Mouse (Mus musculus): ENCODE data around the gene Mrpl34.
"Not testable (repeated sequence)": the region's sequence is repeated elsewhere in the genome, so short reads cannot be mapped to it uniquely, and the experiment has no call there.

Mrpl34 gene

DNA sequence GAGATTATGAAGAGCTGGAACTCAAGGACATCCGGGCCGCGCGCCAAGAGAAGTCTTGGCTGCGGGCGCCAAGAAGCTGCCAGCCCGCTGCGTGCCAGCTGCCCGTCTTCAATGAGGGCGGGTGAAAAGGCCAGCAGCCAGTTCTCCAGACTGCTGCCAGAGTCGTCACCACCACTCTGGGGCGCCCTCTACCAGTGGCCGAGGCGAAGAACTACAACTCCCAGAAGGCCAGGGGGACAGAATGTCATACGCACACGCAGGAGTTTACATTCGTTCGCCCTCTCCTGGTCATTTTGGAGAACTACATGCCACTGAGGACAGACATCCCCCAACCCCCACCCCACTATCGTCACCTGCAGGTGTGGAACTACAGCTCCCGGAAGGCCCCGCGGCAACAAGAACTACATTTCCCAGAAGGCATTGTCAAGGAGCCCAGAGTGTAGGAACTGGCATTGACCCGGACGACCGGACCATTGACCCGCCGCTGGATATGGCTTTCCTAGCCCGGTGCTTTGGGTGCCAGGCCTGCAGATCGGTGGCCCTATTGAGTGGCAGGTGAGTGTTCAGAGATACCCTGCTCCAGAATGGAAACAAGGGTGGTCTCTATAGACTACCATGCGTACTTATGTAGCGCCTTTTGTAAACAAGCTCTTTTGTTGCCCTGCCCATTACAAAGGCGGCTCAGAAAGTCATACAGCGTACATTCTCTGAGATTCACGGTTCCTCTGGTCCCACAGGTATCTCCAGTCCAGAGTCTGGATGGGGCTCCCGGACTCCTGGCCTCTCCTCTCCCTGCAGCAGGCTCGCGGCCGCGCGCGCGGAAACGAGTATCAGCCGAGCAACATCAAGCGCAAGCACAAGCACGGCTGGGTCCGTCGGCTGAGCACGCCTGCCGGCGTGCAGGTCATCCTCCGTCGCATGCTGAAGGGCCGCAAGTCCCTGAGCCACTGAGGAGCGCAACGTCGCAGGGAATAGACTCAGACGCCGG lies at the start of gene Mrpl34:
Gene Mrpl34 (plus strand): TSS at position 447 of the 988 bp plus-strand sequence.
- DNase-seq (ENCODE audit: low spot score), result peak; percentile 99

DNA sequence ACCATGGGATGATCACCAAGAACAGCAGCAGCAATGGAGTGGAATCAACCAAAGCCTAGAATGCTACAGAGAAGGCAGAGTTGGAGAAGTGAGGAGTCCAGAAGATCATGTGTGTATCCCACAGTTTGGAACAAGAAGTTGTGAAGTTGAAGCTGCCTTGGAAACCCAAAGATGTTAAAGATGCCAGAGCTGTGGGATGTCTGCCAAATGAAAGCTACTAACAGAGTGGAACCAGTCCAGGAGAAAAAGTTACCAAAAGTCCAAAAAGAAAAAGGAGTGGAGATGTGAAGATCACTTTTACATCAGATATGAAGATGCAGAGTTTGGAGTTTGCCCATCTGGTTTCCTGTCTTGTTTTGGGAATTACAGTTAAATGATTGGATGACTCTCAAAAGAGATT lies 42.6 kb upstream of the Mrpl34 start:
- DNase-seq (ENCODE audit: low spot score), result no peak

DNA sequence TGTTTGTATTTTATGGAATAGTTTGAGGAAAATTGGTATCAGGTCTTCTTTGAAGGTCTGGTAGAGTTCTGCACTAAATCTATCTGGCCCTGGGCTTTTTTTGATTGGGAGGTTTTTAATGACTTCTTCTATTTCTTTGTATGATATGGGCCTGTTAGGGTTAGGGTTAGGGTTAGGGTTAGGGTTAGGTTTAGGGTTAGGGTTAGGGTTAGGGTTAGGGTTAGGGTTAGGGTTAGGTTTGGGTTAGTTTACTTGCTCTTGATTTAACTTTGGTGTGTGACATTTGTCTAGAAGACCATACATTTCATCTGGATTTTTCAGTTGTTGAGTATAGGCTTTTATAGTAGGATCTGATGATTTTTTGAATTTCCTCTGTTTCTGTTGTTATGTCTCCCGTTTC lies 31.8 kb upstream of the Mrpl34 start:
- not testable (repeated sequence) for DNase-seq (ENCODE audit: low spot score)

DNA sequence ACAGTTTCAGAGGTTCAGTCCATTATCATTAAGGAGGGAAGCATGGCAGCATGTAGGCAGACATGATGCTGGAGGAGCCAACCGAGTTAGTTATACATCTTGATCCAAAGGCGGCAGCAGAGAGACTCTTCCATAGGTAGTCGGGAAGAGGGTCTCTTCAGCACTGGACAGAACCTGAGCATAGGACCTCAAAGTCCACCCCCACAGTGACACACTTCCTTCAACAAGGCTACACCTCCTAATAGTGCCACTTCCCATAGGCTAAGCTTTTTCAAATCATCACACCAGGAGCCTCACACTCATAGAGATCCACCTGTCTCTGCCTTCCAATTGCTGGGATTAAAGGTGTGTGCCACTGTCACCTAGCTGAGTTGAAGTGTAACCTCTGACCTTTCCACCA lies 27.7 kb upstream of the Mrpl34 start:
- no peak for DNase-seq (ENCODE audit: low spot score)

DNA sequence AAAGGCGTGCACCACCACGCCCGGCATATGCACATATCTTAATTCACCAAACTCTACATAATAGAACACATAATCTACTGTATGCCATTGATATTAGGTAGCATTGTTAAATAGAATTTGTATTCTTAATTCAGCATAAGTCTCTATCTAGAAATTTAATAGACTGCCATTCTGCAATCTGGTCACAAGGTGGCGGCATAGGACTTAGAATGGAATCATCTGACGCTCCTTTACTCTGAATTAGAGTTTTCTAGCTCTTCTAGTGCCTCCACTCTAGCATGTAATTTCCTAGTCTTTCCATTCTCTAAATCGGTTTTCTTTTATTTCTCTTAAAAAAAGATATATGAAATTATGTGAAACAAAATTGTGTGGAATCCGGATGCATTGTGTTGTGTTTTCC lies 23.4 kb upstream of the Mrpl34 start:
- DNase-seq (ENCODE audit: low spot score), result peak; percentile 76

DNA sequence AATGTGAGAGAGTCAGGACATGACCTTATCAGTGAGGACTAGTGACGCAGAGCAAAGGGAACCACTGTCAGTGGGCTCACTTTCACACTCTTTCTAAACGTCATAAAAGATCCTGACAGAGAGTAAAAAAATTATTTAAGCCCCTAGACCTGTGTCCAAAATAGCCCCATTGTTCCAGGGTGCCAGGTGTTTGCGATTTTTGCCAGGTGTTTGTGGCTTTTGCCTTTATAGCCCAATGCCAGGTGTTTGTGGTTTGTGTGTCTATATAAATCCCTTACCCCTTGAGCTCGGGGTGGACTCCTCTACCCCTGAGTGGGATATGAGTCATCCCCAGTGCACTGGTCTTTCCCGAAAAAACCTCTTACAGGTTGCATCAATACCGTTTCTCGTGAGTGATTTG lies 19.7 kb upstream of the Mrpl34 start:
- DNase-seq (ENCODE audit: low spot score), result no peak

DNA sequence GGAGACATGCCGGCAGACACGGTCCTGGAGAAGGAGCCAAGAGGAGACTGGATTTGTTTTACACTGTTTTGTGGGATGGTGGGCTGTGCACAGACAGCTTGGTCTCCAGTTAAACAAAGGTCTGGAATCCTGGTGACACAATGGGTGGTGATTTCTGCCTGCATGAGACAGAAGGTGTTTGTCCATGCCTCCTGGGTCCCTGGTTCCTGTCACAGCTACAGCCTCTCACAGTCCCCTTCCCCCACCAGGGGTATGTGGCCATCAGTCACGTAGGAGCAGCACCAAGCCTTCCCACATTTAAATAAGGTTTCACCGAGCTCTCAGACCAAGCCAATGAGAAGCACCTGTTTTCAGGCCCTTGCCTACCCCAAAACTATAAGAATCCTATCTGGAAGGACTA lies 13.4 kb upstream of the Mrpl34 start:
- DNase-seq (ENCODE audit: low spot score), result no peak

DNA sequence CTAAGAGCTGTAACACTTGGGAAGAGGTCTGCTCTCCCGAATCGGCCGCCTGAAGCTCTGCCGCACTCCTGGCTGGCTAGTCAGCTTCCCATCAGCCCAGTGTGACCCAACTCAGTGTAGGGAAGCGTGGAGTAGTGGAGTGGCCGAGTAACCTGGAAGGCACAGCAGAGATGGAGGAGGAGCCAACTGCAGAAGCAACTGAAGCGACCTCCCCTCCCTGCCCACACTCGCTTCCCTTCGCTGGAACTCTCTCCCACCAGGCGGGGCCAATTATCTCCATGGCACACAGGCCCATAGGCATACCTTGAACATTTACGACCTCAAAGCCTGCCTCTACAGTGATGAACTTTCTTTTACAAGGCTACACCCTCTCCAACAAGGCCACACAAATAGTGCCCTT lies 13.0 kb upstream of the Mrpl34 start:
- DNase-seq (ENCODE audit: low spot score), result no peak

DNA sequence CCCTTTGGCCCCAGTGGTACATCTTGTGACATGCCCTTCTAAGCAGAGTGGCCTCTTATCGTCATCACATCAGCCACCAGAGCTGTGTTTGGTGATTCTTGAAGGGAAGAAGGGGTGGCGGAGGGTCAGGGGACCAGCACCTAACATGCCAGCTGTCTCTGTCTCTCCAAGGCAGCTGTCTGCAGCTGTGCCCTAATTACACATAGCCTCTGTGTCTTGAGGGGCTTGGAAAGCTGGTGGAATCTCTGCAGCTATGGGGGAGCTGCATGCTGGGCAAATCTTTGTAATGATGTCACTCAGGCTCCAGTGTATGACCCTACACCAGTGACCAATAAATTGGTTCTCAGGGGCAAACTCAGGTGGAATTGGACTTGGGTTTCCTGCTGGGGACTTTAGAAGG lies 12.1 kb upstream of the Mrpl34 start:
- no peak for DNase-seq (ENCODE audit: low spot score)

DNA sequence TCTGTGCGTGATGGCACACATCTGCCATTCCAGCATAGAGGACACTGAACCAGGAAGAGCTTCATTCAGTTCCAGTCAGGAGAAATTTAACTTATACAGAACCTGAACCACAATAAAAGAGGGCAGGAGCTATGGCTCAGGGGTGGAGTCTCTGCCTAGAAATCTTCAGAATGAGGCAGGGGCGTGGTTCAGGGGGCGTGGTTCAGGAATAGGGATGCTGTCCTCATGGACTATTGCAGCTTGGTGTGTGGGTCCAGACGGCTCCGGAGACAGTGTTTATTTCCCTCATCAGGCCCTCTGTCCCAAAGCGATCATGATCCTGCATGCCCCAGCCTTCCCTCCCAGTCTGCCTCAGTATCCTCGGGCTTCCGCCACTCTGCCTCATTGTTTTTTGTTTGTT lies 10.1 kb upstream of the Mrpl34 start:
- DNase-seq (ENCODE audit: low spot score), result no peak

DNA sequence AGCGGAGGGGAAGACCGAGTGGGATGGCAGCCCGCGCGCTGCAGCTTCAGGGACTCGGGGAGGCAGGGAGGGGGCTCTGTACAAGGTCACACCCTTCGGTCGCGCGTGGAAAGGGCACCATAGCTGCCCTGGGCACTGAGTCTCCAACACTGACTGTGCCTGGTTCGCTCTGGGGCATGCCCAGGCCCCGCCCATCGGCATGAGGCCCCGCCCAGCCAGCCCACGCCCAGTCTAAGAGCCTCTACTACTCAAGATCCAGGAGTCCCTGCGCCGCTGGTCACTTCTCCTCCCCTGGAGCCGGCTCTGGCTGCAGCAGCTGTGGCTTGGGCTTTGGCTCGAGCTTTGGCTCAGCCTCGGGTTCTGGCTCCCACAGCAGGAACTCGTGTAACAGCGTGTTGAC lies 7.9 kb upstream of the Mrpl34 start:
- DNase-seq (ENCODE audit: low spot score), result no peak

DNA sequence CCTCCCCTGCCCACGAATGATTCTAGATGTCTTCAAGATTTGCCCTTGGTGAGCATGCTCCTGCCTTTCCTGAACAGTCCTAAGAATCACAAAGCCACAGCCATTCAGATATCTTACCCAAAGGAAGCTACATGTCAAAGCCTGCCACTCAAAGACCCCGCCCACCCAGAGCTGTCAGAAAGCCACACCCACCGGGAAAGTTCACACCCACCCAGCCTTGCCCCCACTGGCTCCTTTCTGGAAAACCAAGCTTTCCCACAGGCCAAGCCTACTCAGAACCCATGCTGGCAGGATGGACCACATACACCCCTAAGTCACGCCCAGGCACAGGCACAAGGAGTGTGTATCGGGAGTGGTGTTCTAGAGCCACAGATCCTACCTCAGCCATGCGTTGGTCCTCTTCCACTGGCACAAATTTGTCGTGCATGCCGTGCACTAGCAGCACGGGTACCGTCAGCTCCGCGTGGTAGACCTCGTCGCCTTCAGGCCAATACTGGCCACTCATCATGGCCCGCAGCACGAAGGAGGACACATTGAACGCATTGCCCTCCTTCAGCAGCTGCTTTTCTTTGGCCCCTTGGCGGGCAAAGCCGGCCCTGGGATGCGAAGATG lies 7.0 kb upstream of the Mrpl34 start:
- DNase-seq (ENCODE audit: low spot score), result no peak

DNA sequence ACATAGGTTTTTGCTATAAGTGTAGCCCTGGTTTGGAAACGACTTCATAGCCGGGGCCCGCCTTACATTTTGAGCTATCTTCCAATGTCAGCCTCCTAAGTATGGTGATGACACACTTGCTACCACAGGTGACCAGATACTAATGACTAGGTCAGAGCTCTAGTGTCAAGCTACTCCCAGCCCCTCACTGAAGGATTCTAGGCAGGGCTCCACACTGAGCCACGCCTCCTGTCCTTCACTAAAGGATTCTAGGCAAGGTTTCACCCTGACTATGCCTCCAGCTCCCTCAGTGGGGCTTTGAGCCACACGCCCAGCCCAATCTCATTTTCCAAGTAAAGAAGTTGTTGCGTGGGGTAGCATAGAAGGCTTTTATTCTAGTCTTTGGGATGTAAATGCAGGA lies 4.0 kb upstream of the Mrpl34 start:
- DNase-seq (ENCODE audit: low spot score), result no peak

DNA sequence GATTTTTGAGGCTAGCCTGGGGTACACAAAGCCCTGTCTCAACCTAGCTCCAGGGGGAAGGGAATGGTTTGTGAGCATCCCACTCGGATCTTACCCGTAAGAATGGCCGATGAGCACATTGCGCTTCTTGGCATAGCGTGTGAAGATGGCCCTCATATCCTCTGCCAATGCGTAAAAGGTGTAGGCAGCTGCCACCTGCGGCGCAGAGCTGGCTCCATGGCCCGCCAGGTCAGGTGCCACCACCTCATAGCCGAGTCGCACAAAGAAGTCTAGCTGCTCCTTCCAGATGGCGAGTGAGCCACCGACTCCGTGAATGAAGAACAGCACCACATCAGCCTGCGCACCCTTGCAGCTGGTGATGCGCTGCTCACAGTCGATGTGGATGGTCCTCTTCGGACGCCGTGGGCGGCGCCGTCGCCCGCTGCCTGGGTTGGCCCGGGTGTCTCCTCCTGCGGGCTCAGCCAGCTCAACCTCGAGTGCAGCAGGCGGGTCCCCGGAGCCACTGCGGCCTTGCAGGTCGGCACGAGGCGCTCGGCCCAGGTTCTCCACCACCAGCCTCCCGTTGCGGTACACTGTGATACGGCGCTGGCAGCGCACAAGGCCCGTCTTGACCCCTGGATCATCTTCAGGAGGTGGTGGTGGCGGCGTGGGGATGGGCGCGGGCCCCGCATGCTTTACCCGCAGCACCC lies 3.5 kb upstream of the Mrpl34 start:
- no peak for DNase-seq (ENCODE audit: low spot score)

DNA sequence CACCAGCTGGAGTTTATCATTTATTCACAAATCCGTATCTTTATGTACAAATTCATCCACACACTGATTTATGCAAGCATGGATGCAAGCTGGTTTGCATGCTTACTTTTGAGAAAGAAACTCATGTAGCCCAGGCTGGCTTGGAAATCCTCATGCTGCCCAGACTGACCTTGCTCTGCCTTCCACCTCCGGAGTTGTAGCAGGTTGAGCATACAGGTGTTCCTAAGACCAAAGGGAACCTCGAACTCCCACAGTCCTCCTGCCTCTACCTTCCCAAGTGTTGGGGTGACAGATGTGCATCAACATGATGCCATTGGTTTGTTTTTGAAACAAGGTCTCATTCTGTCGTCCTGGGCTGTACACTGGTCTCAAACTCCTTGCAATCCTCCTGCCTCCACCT lies 2.6 kb upstream of the Mrpl34 start:
- DNase-seq (ENCODE audit: low spot score), result no peak

DNA sequence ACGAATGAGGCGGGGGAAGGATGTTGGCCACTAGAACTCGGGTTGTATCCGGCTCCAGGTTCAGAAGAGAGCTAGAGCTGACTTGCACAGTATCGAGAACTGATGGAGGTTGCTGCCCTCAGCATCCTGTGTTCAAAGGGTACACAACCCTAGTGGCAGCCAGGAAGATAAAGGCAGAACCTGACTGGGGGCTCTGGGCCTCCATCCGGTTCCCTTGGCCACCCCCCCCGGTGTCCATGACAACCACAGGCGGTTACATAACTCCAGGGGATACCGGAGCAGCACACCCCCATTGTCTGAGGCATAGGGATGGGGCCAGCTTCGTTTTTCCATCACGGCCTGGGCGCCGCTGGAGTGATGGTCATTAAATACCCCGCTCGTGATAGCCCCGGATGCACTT lies 2.0 kb upstream of the Mrpl34 start:
- peak; percentile 35 for DNase-seq (ENCODE audit: low spot score)

DNA sequence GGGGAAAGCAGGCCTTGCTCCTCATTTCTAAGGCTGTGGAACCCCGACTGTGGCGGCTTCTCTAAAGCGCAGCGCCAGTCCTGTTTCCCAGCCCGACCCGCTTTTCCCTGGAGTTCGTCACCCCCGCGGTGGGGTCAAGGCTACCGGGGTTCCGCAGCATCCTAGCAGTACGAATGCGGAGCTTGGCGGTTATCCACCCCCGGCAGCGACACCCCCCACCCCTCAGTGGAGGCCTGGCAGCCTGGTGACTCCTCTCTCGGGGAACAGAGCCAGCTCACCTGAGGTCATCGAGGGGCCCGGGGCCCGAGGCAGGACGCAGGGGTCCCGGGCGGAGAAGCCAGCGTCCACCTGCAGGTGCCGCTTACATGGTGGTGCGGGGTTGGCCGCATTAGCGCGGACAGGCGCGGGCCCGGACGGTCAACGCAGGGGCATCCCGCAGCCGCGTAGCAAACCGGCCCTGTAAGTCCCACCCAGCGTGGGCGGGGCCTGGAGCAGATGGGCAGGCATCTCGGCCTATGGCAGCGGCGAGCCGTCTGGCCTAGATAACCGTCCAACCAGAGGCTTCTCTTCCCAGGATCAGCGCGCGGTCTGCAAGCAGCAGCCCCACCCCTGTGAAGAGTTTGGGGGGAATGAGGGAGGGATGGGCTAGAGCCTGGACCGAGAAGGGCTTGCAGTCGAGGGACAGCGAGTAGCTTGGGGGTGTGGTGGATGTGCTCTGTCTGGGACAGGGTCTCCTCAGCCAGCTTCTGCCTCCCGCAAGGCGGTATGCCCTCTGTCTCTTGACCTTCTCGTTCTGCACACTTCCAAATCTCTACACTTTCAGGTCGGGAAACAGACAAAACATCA lies 1.3 kb upstream of the Mrpl34 start, which contains the start of gene Abhd8:
Gene Abhd8 (minus strand): TSS at position 468 of the 846 bp plus-strand sequence.
- DNase-seq (ENCODE audit: low spot score), result peak; percentile 99

DNA sequence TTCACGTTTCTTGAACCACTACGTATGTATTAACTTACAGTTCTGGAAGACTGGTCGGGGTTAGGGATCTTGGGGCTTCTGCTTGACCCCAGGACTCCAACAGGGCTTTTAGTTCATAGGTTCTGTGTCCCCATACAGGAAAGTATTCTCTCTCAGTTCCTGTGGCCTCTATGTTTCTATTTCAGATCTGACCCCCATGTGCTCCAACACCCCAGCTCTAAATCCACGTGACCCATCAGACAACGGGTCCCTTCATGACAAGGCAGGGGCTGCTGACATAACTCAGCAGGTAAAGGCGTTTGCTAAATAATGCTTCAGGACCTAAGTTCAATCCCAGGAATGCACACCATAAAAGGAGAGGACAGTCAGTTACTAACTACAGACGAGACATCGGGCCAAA lies 974 bp downstream of the Mrpl34 start:
- DNase-seq (ENCODE audit: low spot score), result no peak

DNA sequence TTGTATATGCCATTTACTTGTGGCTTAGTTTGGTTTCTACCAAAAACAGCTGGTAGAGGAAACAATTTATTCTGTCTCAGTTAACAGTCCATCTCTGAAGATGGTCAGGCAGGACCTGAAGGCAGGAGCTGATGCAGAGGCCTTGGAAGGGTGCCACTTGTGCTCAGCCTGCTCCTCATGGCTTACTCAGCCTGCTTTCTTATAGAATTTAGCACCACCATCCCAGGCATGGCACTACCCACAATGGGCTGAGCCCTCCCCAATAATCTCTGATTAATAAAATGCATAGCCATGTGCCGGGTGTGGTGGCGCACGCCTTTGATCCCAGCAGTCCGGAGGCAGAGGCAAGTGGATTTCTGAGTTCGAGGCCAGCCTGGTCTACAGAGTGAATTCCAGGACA lies 1.4 kb downstream of the Mrpl34 start:
- no peak for DNase-seq (ENCODE audit: low spot score)

DNA sequence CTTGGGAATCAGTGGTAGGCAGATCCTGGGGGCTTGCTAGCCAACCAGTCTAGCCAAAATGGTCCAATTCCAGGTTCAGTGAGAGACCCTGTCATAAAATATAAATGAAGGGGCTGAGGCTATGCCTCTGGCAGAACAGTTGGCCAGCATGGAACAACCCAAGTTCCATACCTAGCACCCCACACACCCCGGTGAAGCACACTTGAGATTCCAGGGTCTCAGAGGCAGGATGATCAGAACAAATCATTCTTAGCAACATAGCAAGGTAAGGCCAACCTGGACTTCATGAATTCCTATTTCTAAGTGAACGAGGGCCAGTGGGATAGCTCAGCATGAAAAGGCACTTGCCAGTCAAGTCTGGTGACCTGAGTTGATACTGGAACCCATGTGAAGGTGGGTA lies 2.4 kb downstream of the Mrpl34 start:
- DNase-seq (ENCODE audit: low spot score), result no peak

DNA sequence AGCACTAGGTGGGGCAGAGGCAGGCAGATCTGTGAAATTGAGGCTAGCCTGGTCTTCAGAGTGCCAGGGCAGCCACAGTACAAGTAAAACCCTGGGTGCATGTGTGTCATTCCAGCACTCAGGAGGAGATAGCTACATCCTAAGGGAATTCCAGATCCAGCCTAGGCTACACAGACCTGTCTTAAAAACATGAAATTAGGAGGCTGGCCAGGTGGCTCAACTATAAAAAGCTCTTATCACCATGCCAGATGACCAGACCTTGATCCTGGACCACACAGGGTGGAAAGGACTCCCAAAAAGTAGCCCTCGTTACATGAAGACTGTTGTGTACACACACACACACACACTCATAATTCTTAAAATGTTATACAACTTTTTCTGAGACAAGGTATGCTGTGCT lies 3.2 kb downstream of the Mrpl34 start:
- no peak for DNase-seq (ENCODE audit: low spot score)

DNA sequence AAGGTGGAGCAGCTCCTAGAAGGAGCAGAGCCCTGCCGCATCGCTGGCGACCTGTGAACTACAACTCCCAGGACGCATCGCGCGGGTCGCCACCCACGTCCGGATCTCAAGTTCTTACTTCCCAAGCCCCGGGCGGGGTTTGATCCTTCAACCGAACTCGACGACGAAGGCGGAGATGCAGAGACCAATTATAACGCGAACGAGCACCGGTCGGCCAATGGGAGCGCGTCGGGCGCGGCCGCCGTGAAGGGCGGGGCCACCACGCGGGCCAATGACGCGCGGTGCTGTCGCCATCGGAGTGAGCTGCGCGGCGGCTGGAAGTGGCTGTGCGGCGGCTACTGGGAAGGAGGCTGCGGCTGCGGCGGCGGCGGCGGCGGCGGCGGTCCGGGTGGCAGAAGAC lies 4.2 kb downstream of the Mrpl34 start, which contains the start of gene Dda1:
Gene Dda1 (plus strand): TSS at position 284 of the 400 bp plus-strand sequence.
- DNase-seq (ENCODE audit: low spot score), result peak; percentile 99
